Mouse (Mus musculus): Measurements from ENCODE around the gene Vmn1r206.
"Not testable (repeated sequence)": the region's sequence is repeated elsewhere in the genome, so short reads cannot be mapped to it uniquely, and the experiment has no call there.

Gene Vmn1r206

GRCm38 (mm10) chr13:22624151-22624550 is at the start of gene Vmn1r206:
TSS of gene Vmn1r206 (minus strand) at chr13:22624251.
- DNase-seq (ENCODE audit: low read depth): not testable (repeated sequence)

- no peak for DNase-seq (ENCODE audit: low read depth)
Observed at GRCm38 (mm10) chr13:22592900-22593299, 31.2 kb downstream of the Vmn1r206 start, which contains the start of gene Vmn1r205. TSS of gene Vmn1r205 (minus strand) at chr13:22593000.

GRCm38 (mm10) chr13:22583336-22583735 is 40.7 kb downstream of the Vmn1r206 start:
- DNase-seq (ENCODE audit: low read depth): not testable (repeated sequence)

GRCm38 (mm10) chr13:22574911-22575310 is 49.1 kb downstream of the Vmn1r206 start:
- DNase-seq (ENCODE audit: low read depth): not testable (repeated sequence)

All from fibroblast of lung, adult 2 months (primary cell).